Mouse (Mus musculus) embryonic facial prominence, embryonic 10.5 days (tissue): Measurements from ENCODE around the gene Spats2l. TPM values are rescaled to one million over a fixed set of nuclear protein-coding genes. Genes with fewer than 3 reads are reported as not detected.
A peak's percentile ranks its signal among the peaks of the same experiment; 100 is the strongest.

Experiments used
- DNase-seq: peaks from one replicate; pipeline ENCODE4 v3.0.0-alpha.2; 2017; ENCODE audit warnings: low spot score
- H3K27ac ChIP-seq: fragments of 300-500 bp; sonication (generic); replicated peaks from 2 replicates; pipeline ENCODE4 v1.5.1; 2016; ENCODE audit warnings: mild to moderate bottlenecking
- H3K27me3 ChIP-seq: fragments of 300-500 bp; sonication (generic); replicated peaks from 2 replicates; pipeline ENCODE4 v1.6.1; 2016; ENCODE audit warnings: low read depth, mild to moderate bottlenecking; ENCODE audit not compliant: poor library complexity, severe bottlenecking
- H3K36me3 ChIP-seq: fragments of 300-500 bp; sonication (generic); replicated peaks from 2 replicates; pipeline ENCODE4 v1.6.1; 2016; ENCODE audit warnings: mild to moderate bottlenecking, moderate library complexity
- H3K4me1 ChIP-seq: fragments of 300-500 bp; sonication (generic); 2 replicates; pipeline ENCODE4 v1.6.1; 2016
- H3K4me3 ChIP-seq: fragments of 300-500 bp; sonication (generic); 2 replicates; pipeline ENCODE4 v1.5.1; 2016; ENCODE audit warnings: mild to moderate bottlenecking, moderate library complexity
- H3K9me3 ChIP-seq: fragments of 300-500 bp; sonication (generic); 2 replicates; pipeline ENCODE4 v1.6.1; 2016; ENCODE audit warnings: mild to moderate bottlenecking
- WGBS: fragments of 180-500 bp; shearing (Covaris S2); methylation state at CpG from one replicate; pipeline ENCODE4 v1.1.7; 2016; 5-methylcytosine and 5-hydroxymethylcytosine counted together
- polyA plus RNA-seq: library from polyadenylated mRNA; unstranded; fragments of >200 nt; fragmentation: Nextera tagmentation; extraction: Ambion mirVana; gene quantifications from 2 replicates; pipeline ENCODE4 v1.2.1, GENCODE M21; 2016

The Spats2l gene
- polyA plus RNA-seq, 1 experiment from 2014 or later, result 23.5 TPM

- DNase-seq, result no peak
- WGBS, result 87% methylated on average over 6 of the region's 6 CpGs
- Histone ChIP-seq H3K27ac (no peak overlapping the region), H3K27me3 (no peaks in the 10 kb centered on the region), H3K36me3 (peaks cover 3% of the 10 kb centered on the region; the same call in 1 of the 2 replicates), H3K4me3 (no peak overlapping the region), H3K4me1 (no peaks in the 10 kb centered on the region; the same call in 1 of the 2 replicates), H3K9me3 (no peaks in the 10 kb centered on the region)
Observed at GRCm38 (mm10) chr1:57911561-57911960, 137.6 kb downstream of the Spats2l start.

DNA sequence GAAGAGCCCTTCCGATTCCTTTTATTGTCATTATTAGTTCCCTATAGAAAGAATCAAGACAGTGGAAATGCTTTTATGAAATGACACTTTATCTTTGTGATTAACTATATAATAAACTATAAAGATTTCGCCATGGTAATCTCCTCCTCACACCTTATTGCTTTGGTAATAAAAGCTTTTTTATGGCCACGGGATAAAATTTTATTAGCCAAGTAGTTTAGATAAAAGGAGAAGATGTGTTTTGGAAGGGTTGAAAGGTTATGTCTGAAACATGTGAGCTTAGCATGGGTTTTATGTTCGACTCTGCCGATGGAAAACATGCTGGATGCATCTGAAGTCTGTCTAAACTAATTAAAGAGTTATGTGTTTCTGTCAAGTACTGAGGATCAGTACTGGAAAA is 143.4 kb downstream of the Spats2l start:
- H3K27me3 ChIP-seq, result no peaks in the 10 kb centered on the region
- H3K4me3 ChIP-seq, result no peak overlapping the region
- H3K9me3 ChIP-seq, result no peaks in the 10 kb centered on the region
- no peaks in the 10 kb centered on the region for H3K36me3 ChIP-seq
- WGBS, result 92% methylated on average over 5 of the region's 5 CpGs
- H3K27ac ChIP-seq, result no peak overlapping the region
- H3K4me1 ChIP-seq, result no peaks in the 10 kb centered on the region
- no peak for DNase-seq

- Histone ChIP-seq H3K36me3 (no peaks in the 10 kb centered on the region), H3K4me1 (no peaks in the 10 kb centered on the region), H3K27ac (no peak overlapping the region), H3K9me3 (no peaks in the 10 kb centered on the region), H3K4me3 (no peak overlapping the region), H3K27me3 (no peaks in the 10 kb centered on the region)
- WGBS, result 85% methylated on average over 4 of the region's 4 CpGs
- DNase-seq, result no peak
Observed at GRCm38 (mm10) chr1:57918567-57918966, 144.6 kb downstream of the Spats2l start.

- H3K27ac ChIP-seq, result no peak overlapping the region
- H3K36me3 ChIP-seq, result no peaks in the 10 kb centered on the region; the same call in 1 of the 2 replicates
- H3K9me3 ChIP-seq, result no peaks in the 10 kb centered on the region
- H3K27me3 ChIP-seq, result no peaks in the 10 kb centered on the region
- H3K4me1 ChIP-seq, result 0 out of 2 replicates have a peak, but pooled peaks cover 3% of the 10 kb centered on the region
- 61% methylated on average over 1 of the region's 1 CpGs for WGBS
- no peak overlapping the region for H3K4me3 ChIP-seq
- DNase-seq, result no peak
Observed at GRCm38 (mm10) chr1:57934287-57934686, 160.3 kb downstream of the Spats2l start.

GRCm38 (mm10) chr1:57940691-57941090 is 166.7 kb downstream of the Spats2l start:
- H3K4me3 ChIP-seq, result no peak overlapping the region
- DNase-seq, result peak; percentile 14
- no peak overlapping the region for H3K27ac ChIP-seq
- no peaks in the 10 kb centered on the region for H3K9me3 ChIP-seq
- 0 out of 2 replicates have a peak, but pooled peaks cover 4% of the 10 kb centered on the region for H3K27me3 ChIP-seq
- 47% methylated on average over 10 of the region's 10 CpGs for WGBS
- H3K36me3 ChIP-seq, result peaks cover 8% of the 10 kb centered on the region
- H3K4me1 ChIP-seq, result peaks cover 29% of the 10 kb centered on the region

- H3K4me3 ChIP-seq, result no peak overlapping the region
- H3K9me3 ChIP-seq, result no peaks in the 10 kb centered on the region
- no peak for DNase-seq
- no peak overlapping the region for H3K27ac ChIP-seq
- H3K36me3 ChIP-seq, result peaks cover 8% of the 10 kb centered on the region
- 61% methylated on average over 7 of the region's 7 CpGs for WGBS
- H3K4me1 ChIP-seq, result peaks cover 29% of the 10 kb centered on the region
- 0 out of 2 replicates have a peak, but pooled peaks cover 4% of the 10 kb centered on the region for H3K27me3 ChIP-seq
Observed at GRCm38 (mm10) chr1:57941095-57941494, 167.1 kb downstream of the Spats2l start.

DNA sequence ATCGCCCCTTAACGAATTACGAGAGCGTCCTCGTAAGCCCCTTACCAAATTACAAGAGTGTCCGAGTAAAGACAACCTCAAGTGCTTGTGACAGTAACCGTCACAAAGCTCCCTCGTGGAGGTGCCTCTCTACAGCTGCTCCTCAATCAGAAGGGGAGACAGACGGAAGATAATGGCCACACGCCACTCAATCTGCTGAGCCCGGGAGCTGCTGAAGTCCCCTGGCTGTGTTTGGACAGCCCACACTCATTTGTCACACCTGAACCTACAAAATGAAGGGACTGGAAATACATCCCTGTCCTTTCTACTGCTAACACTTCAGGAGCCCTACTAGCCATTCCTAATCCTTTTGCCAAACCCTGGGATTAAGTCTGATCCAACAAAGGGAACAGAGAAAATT is 167.8 kb downstream of the Spats2l start:
- DNase-seq, result peak; percentile 9
- Histone ChIP-seq H3K36me3 (peaks cover 8% of the 10 kb centered on the region), H3K27me3 (0 out of 2 replicates have a peak, but pooled peaks cover 4% of the 10 kb centered on the region), H3K4me3 (no peak overlapping the region), H3K9me3 (no peaks in the 10 kb centered on the region), H3K4me1 (peaks cover 29% of the 10 kb centered on the region), H3K27ac (no peak overlapping the region)
- WGBS, result 46% methylated on average over 11 of the region's 11 CpGs

DNA sequence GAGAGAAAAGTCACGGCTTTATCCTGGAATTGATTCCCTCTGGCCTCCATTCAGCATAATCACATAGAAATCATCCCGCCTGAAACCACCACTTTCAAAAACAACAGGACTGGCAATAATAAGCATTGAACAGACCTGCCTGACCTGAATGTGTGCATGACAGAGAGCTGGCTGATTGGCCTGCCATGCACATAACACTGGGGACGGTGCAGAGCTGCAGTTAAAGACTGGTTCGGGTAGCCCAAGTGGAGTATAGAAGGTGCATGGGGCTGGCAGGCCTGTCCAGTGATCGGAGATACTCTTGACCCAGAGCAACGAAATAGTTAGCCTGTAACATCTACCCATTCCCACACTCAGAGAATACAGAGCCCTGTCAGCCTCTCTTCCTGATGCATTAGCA is 168.3 kb downstream of the Spats2l start:
- H3K4me1 ChIP-seq, result peaks cover 30% of the 10 kb centered on the region
- 0 out of 2 replicates have a peak, but pooled peaks cover 4% of the 10 kb centered on the region for H3K27me3 ChIP-seq
- H3K4me3 ChIP-seq, result no peak overlapping the region
- WGBS, result 67% methylated on average over 6 of the region's 6 CpGs
- H3K36me3 ChIP-seq, result peaks cover 8% of the 10 kb centered on the region
- no peak for DNase-seq
- H3K27ac ChIP-seq, result no peak overlapping the region
- no peaks in the 10 kb centered on the region for H3K9me3 ChIP-seq

DNA sequence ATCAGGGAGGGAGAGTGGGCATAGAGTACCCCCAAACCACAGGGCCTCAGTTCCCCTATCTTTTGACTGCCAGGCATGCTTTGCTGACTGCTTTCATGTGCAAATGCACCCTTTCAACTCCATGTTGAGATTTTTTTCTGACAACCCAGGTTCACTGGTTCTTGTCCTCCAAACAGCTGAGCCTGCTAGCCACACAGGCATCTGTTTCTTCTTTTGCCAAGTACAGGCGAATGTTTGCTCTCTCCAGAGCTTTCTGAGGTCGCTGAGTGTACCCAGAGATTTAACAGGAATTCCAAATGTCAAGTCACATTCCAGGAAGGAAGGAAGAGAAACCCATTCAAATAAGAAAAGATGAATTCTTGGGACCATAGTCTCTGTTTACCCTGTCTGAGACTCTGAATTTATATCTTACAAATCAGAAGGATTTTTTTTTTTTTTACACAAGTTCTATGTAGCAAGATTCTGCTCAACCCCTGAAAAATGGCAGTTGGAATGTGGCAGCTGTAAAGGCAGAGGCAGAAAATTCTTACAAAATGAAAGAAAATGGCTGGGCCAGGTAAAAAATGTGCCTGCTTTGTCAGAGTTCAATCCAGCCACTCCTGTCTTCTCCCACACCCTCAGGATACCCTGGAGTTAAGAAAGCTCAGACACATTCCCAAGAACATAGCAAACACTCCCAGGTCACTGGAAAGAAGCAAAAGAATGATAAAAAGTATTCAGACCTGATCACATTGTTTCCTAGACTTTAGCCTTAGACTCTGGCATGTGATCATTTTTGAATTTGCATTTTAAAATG is 173.8 kb downstream of the Spats2l start:
- Histone ChIP-seq H3K27ac (no peak overlapping the region), H3K4me3 (no peak overlapping the region), H3K9me3 (no peaks in the 10 kb centered on the region), H3K36me3 (peaks cover 8% of the 10 kb centered on the region), H3K27me3 (0 out of 2 replicates have a peak, but pooled peaks cover 4% of the 10 kb centered on the region), H3K4me1 (peaks cover 18% of the 10 kb centered on the region)
- WGBS, result 27% methylated on average over 2 of the region's 2 CpGs
- no peak for DNase-seq

DNA sequence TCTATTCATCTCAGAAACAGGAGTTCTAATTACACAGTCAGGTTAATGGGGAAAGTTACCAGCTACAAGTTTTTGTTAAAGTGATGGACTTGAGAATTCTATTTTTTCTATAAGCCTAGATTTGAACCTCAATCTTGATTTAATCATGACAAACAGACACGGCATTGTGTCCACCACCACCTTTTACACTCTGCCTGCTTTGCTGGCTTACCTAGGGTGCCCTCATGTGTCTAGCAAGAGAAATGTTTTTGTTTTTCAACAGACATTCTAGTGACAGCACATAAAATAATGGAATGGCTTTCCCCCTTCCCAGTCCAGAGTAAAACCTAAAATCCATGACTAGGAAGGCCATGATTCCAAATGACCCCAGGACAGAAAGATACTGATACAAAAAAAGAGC is 175.2 kb downstream of the Spats2l start:
- Histone ChIP-seq H3K4me3 (no peak overlapping the region), H3K4me1 (peaks cover 18% of the 10 kb centered on the region), H3K27me3 (no peaks in the 10 kb centered on the region), H3K36me3 (peaks cover 10% of the 10 kb centered on the region), H3K27ac (no peak overlapping the region), H3K9me3 (no peaks in the 10 kb centered on the region)
- WGBS, result 10% methylated on average over 1 of the region's 1 CpGs
- peak; percentile 27 for DNase-seq

DNA sequence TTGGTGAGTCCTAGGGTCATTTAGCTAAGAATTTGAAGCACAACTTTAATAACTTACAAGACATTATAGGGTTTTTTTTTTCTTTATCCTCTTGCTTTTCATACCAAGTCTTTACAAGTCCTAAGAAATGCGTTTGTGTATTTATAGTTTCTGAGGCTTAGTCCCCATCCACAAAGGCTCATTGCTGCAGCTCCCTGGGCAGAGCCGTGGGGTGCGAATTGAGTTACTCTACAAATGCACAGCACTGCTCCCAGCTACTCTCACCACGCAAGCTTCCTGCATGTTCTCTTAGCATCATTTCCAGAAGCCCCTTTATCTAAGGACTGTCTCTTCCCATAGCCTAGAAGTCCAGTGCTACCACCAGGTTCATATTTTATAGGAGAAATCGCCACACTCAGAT is 175.8 kb downstream of the Spats2l start:
- 71% methylated on average over 5 of the region's 5 CpGs for WGBS

DNA sequence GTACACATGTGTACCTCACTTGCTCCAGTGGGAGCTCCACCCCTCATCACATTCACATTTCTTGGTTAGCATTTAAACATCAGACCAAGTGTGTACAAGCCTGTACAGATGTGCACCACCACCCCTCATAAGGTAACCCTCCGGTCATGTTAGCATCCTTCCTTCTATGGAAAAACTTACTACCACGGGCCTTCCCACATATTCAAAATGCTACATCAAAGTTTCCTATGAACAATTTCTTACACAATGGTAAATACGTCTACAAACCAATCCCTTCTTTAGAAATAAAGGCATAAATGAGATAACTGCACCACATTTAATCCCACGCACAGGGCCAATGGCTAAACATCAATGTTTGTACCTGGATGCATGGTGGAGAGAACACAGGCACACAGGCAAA is 178.5 kb downstream of the Spats2l start:
- Histone ChIP-seq H3K9me3 (no peaks in the 10 kb centered on the region), H3K4me3 (no peak overlapping the region), H3K27ac (no peak overlapping the region), H3K27me3 (no peaks in the 10 kb centered on the region), H3K36me3 (peaks cover 32% of the 10 kb centered on the region), H3K4me1 (peaks cover 14% of the 10 kb centered on the region)
- no peak for DNase-seq
- 95% methylated on average over 4 of the region's 4 CpGs for WGBS

More for the DNA sequence above, 175.8 kb downstream of the Spats2l start:
- H3K27me3 ChIP-seq, result no peaks in the 10 kb centered on the region
- H3K27ac ChIP-seq, result no peak overlapping the region
- DNase-seq, result no peak
- H3K36me3 ChIP-seq, result peaks cover 10% of the 10 kb centered on the region
- no peak overlapping the region for H3K4me3 ChIP-seq
- peaks cover 18% of the 10 kb centered on the region for H3K4me1 ChIP-seq
- no peaks in the 10 kb centered on the region for H3K9me3 ChIP-seq
